ENCODE assay signal across 8 mouse cellular contexts in genomic region chr12:91313974-91314587, GRCm38 (mm10).
DNase-seq lines count a peak whose midpoint lies in the region; ATAC-seq and TF ChIP-seq lines count a peak whose summit lies in the region.

No protein-coding gene starts in this region.

- ATAC-seq in forebrain, embryonic 13.5 days: peak; percentile 81
- peak; percentile 71 for ATAC-seq in lung, embryonic 16.5 days (ENCODE audit: low read depth)

- TF ChIP-seq CTCF in heart, adult 2 months (IDR thresholded peaks at IDR 0.05): peak; percentile 87

- H3K27ac ChIP-seq in heart, adult 2 months: no peak overlapping the region
- no peak overlapping the region for H3K27ac ChIP-seq in heart, embryonic 10.5 days
- no peak overlapping the region for H3K27ac ChIP-seq in forebrain, embryonic 13.5 days
- no peak overlapping the region for H3K27ac ChIP-seq in lung, embryonic 16.5 days (ENCODE audit: low read length)

- H3K4me1 ChIP-seq in heart, adult 2 months (ENCODE audit: control insufficient read depth, insufficient read depth, low read length): no peaks in the 10 kb centered on the region
- H3K4me1 ChIP-seq in heart, embryonic 10.5 days: no peaks in the 10 kb centered on the region
- no peaks in the 10 kb centered on the region for H3K4me1 ChIP-seq in forebrain, embryonic 13.5 days
- no peaks in the 10 kb centered on the region for H3K4me1 ChIP-seq in lung, embryonic 16.5 days (replicated peaks; ENCODE audit: control insufficient read depth, insufficient read depth, low read length)

- H3K4me3 ChIP-seq in heart, adult 2 months: no peak overlapping the region
- no peak overlapping the region for H3K4me3 ChIP-seq in heart, embryonic 10.5 days
- no peak overlapping the region for H3K4me3 ChIP-seq in forebrain, embryonic 13.5 days
- no peak overlapping the region for H3K4me3 ChIP-seq in lung, embryonic 16.5 days (ENCODE audit: low read length)

- H3K9ac ChIP-seq in heart, adult 2 months (ENCODE audit: low read depth, low read length): no peak overlapping the region
- H3K9ac ChIP-seq in forebrain, embryonic 13.5 days: no peak overlapping the region
- no peak overlapping the region for H3K9ac ChIP-seq in lung, embryonic 16.5 days (ENCODE audit: low read length)

- no peak for DNase-seq in heart, adult 2 months
- DNase-seq in heart, embryonic 10.5 days (ENCODE audit: low spot score): no peak
- peak; percentile 27 to 40 for DNase-seq in right cerebral cortex, adult 2 months (ENCODE audit: low spot score in 2 of 2)
- no peak for DNase-seq in right cerebral cortex, postnatal 4 days
- DNase-seq in yolk sac, embryonic 10.5 days (ENCODE audit: low spot score): no peak
- no peak for DNase-seq in urinary bladder, postnatal 10 days (ENCODE audit: low spot score)

- intact Hi-C loops in heart, adult 2 months (cut with DNase I): loop anchor here (1.0 to 2.0 kb wide), 3 partner anchors 574 to 747 kb away; no protein-coding TSS in a partner anchor

- H3K36me3 ChIP-seq in heart, adult 2 months (ENCODE audit: control insufficient read depth, insufficient read depth, low read length): no peaks in the 10 kb centered on the region
- no peaks in the 10 kb centered on the region for H3K36me3 ChIP-seq in heart, embryonic 10.5 days
- no peaks in the 10 kb centered on the region for H3K36me3 ChIP-seq in forebrain, embryonic 13.5 days (ENCODE audit: poor library complexity, severe bottlenecking)
- no peaks in the 10 kb centered on the region for H3K36me3 ChIP-seq in lung, embryonic 16.5 days (ENCODE audit: control insufficient read depth, insufficient read depth, low read length)

- TF ChIP-seq POLR2A in heart, adult 2 months (IDR thresholded peaks at IDR 0.05; ENCODE audit: insufficient read depth, low read depth, low read length): no peak

- TF ChIP-seq EP300 in heart, adult 2 months (IDR thresholded peaks at IDR 0.05; ENCODE audit: insufficient read depth, low read depth, low read length): no peak

- H3K79me2 ChIP-seq in heart, adult 2 months (replicated peaks; ENCODE audit: control insufficient read depth, insufficient read depth, low read length): no peaks in the 10 kb centered on the region

- no peaks in the 10 kb centered on the region for H3K27me3 ChIP-seq in heart, adult 2 months (ENCODE audit: control insufficient read depth, insufficient read depth, low read length)
- no peaks in the 10 kb centered on the region for H3K27me3 ChIP-seq in heart, embryonic 10.5 days (ENCODE audit: insufficient read depth, poor library complexity, severe bottlenecking)
- no peaks in the 10 kb centered on the region for H3K27me3 ChIP-seq in forebrain, embryonic 13.5 days
- no peaks in the 10 kb centered on the region for H3K27me3 ChIP-seq in lung, embryonic 16.5 days (ENCODE audit: control insufficient read depth, insufficient read depth, low read depth, low read length)

- H3K4me2 ChIP-seq in forebrain, embryonic 13.5 days: no peak overlapping the region
- H3K4me2 ChIP-seq in lung, embryonic 16.5 days (ENCODE audit: low read depth, low read length): no peak overlapping the region

- 55% methylated on average over 10 of the region's 10 CpGs for WGBS in heart, adult 2 months
- WGBS in heart, embryonic 10.5 days: 59% methylated on average over 10 of the region's 10 CpGs
- WGBS in forebrain, embryonic 13.5 days: 51% methylated on average over 10 of the region's 10 CpGs
- WGBS in lung, embryonic 16.5 days: 47% methylated on average over 10 of the region's 10 CpGs

- no peaks in the 10 kb centered on the region for H3K9me3 ChIP-seq in heart, embryonic 10.5 days
- no peaks in the 10 kb centered on the region for H3K9me3 ChIP-seq in forebrain, embryonic 13.5 days (replicated peaks)
- no peaks in the 10 kb centered on the region for H3K9me3 ChIP-seq in lung, embryonic 16.5 days (ENCODE audit: control insufficient read depth, low read length)

Comparison
In these comparisons a context has a peak if more than half of its experiments do, and no peak if none do; other contexts are left out.
1. DNase-seq: peak in right cerebral cortex, adult 2 months (2 of 2); none in heart, adult 2 months (0 of 2), heart, embryonic 10.5 days (single experiment), right cerebral cortex, postnatal 4 days (single experiment), yolk sac, embryonic 10.5 days (single experiment) and urinary bladder, postnatal 10 days (single experiment).